Mouse (Mus musculus) lung, postnatal 14 days (tissue): ENCODE measurements at regions not wholly inside any gene's neighbourhood (a gene's known extent, or its start where the extent isn't known, plus 50 kb on each side); places are given as distances from the start of the nearest gene placed in this dataset.

Experiments
- DNase-seq: peaks from one replicate; pipeline ENCODE4 v3.0.0; 2021

GRCm38 (mm10) chr5:72245382-72245781 lies 77.4 kb upstream of the Commd8 start:
- no peak for DNase-seq

- peak; percentile 72 for DNase-seq
Measured at GRCm38 (mm10) chr5:72244134-72244533, 76.1 kb upstream of the Commd8 start.

- DNase-seq: no peak
Measured at GRCm38 (mm10) chr5:72242981-72243380, 75.0 kb upstream of the Commd8 start.

- no peak for DNase-seq
Measured at GRCm38 (mm10) chr5:72241451-72241850, 73.5 kb upstream of the Commd8 start.

GRCm38 (mm10) chr5:72240271-72240670 lies 72.3 kb upstream of the Commd8 start:
- no peak for DNase-seq

- DNase-seq: no peak
Measured at GRCm38 (mm10) chr5:72227002-72227401, 59.0 kb upstream of the Commd8 start.

- no peak for DNase-seq
Measured at GRCm38 (mm10) chr5:72225576-72226298, 57.7 kb upstream of the Commd8 start.

- no peak for DNase-seq
Measured at GRCm38 (mm10) chr5:72225056-72225455, 57.1 kb upstream of the Commd8 start.

GRCm38 (mm10) chr5:72224551-72224966 lies 56.6 kb upstream of the Commd8 start:
- peak; percentile 53 for DNase-seq

GRCm38 (mm10) chr5:72222902-72223301 lies 54.9 kb upstream of the Commd8 start:
- no peak for DNase-seq

GRCm38 (mm10) chr5:72219697-72220096 lies 51.7 kb upstream of the Commd8 start:
- peak; percentile 38 for DNase-seq

- DNase-seq: no peak
Measured at GRCm38 (mm10) chr5:72219248-72219647, 51.3 kb upstream of the Commd8 start.
